Mouse (Mus musculus): ENCODE data around the gene Plekho2.

DNA sequence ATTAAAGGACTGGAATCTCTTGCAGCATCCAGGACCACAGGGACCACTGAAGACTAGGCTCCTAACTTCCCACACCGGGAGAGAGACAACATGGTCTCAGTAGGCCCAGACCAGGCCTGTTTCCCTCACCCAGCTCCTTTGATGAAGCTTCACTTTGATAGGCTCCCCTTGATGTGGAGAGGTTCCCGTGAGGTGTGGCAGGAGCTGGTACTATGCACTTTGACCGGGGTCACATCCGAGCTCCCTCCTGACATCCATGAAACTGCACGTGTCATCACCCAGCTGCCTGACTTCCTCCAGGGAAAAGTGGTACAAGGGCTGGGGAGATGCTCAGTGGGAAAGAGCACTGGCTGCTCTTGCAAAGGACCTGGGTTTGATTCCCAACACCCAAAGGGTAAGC, 16.8 kb downstream of the Plekho2 start:
- no peak for TF ChIP-seq POLR2A (IDR thresholded peaks at IDR 0.05; ENCODE audit: extremely low read depth, insufficient read depth, low read length)
- TF ChIP-seq CTCF (IDR thresholded peaks at IDR 0.05; ENCODE audit: extremely low read depth, insufficient read depth, low read length): no peak
